Mouse (Mus musculus): ENCODE measurements around the gene Bbs4.

Gene Bbs4

GRCm38 (mm10) chr9:59291688-59292492 is 61.4 kb downstream of the Bbs4 start:
- DNase-seq (ENCODE audit: low spot score) = no peak

- DNase-seq (ENCODE audit: low spot score) = peak; percentile 98
Measured at GRCm38 (mm10) chr9:59290957-59291687, 62.2 kb downstream of the Bbs4 start, which contains the start of gene Adpgk. Adpgk (plus strand) TSS chr9:59291558.

- no peak for DNase-seq (ENCODE audit: low spot score)
Measured at GRCm38 (mm10) chr9:59289529-59290115, 63.7 kb downstream of the Bbs4 start.

GRCm38 (mm10) chr9:59288685-59289410 is 64.5 kb downstream of the Bbs4 start:
- no peak for DNase-seq (ENCODE audit: low spot score)

GRCm38 (mm10) chr9:59288058-59288457 is 65.2 kb downstream of the Bbs4 start:
- DNase-seq (ENCODE audit: low spot score) = no peak

GRCm38 (mm10) chr9:59285614-59286013 is 67.7 kb downstream of the Bbs4 start:
- DNase-seq (ENCODE audit: low spot score) = no peak

- DNase-seq (ENCODE audit: low spot score) = no peak
Measured at GRCm38 (mm10) chr9:59282683-59282986, 70.7 kb downstream of the Bbs4 start.

GRCm38 (mm10) chr9:59281871-59282682 is 71.2 kb downstream of the Bbs4 start:
- DNase-seq (ENCODE audit: low spot score) = peak; percentile 46

GRCm38 (mm10) chr9:59280888-59281287 is 72.4 kb downstream of the Bbs4 start:
- DNase-seq (ENCODE audit: low spot score) = no peak

GRCm38 (mm10) chr9:59278694-59279093 is 74.6 kb downstream of the Bbs4 start:
- no peak for DNase-seq (ENCODE audit: low spot score)

GRCm38 (mm10) chr9:59278199-59278598 is 75.1 kb downstream of the Bbs4 start:
- DNase-seq (ENCODE audit: low spot score) = no peak

GRCm38 (mm10) chr9:59274846-59275455 is 78.4 kb downstream of the Bbs4 start:
- no peak for DNase-seq (ENCODE audit: low spot score)

- DNase-seq (ENCODE audit: low spot score) = no peak
Measured at GRCm38 (mm10) chr9:59273199-59273598, 80.1 kb downstream of the Bbs4 start.

Measured in ovary, adult 18-20 months (tissue).